Mouse (Mus musculus) hindbrain, embryonic 14.5 days (tissue): ENCODE measurements around the gene Zw10. TPM values are rescaled to one million over a fixed set of nuclear protein-coding genes. Genes with fewer than 3 reads are reported as not detected.

Experiments
- ATAC-seq: fragments of 200-750 bp; cut with Nextera tagmentation; 2 replicates; pipeline ENCODE4 v1.8.0; 2017; ENCODE audit warnings: moderate number of reproducible peaks, mild to moderate bottlenecking, moderate TSS enrichment, moderate library complexity; ENCODE audit not compliant: low FRiP score
- DNase-seq: peaks from one replicate; pipeline ENCODE4 v3.0.0-alpha.2; 2015; ENCODE audit warnings: low spot score
- H3K27ac ChIP-seq: fragments of 300-500 bp; sonication (generic); 2 replicates; pipeline ENCODE4 v1.5.1; 2014; ENCODE audit warnings: mild to moderate bottlenecking, moderate library complexity
- H3K27me3 ChIP-seq: fragments of 300-500 bp; sonication (generic); 2 replicates; pipeline ENCODE4 v1.6.1; 2014; ENCODE audit warnings: mild to moderate bottlenecking, low read length, mixed read lengths; ENCODE audit not compliant: control insufficient read depth, insufficient read depth
- H3K36me3 ChIP-seq: fragments of 300-500 bp; sonication (generic); replicated peaks from 2 replicates; pipeline ENCODE4 v1.6.1; 2014; ENCODE audit not compliant: control insufficient read depth, insufficient read depth
- H3K4me1 ChIP-seq: fragments of 300-500 bp; sonication (generic); replicated peaks from 2 replicates; pipeline ENCODE4 v1.6.1; 2014; ENCODE audit warnings: antibody characterized with exemption, low read length, mixed read lengths; ENCODE audit not compliant: control insufficient read depth, insufficient read depth
- H3K4me2 ChIP-seq: fragments of 300-500 bp; sonication (generic); replicated peaks from 2 replicates; pipeline ENCODE4 v1.6.1; 2014; ENCODE audit warnings: mild to moderate bottlenecking, moderate library complexity
- H3K4me3 ChIP-seq: fragments of 300-500 bp; sonication (generic); replicated peaks from 2 replicates; pipeline ENCODE4 v1.5.1; 2014; ENCODE audit warnings: mild to moderate bottlenecking, low read length
- H3K9ac ChIP-seq: fragments of 300-500 bp; sonication (generic); 2 replicates; pipeline ENCODE4 v1.6.1; 2014
- H3K9me3 ChIP-seq: fragments of 300-500 bp; sonication (generic); 2 replicates; pipeline ENCODE4 v1.6.1; 2016; ENCODE audit warnings: low read length; ENCODE audit not compliant: control insufficient read depth
- WGBS: fragments of 180-500 bp; shearing (Covaris S2); extraction: QIAGEN DNeasy Blood & Tissue Kit; methylation state at CpG from one replicate; pipeline ENCODE4 v1.1.7; 2014; 5-methylcytosine and 5-hydroxymethylcytosine counted together
- polyA plus RNA-seq: library from polyadenylated mRNA; unstranded; fragments of >200 nt; fragmentation: Nextera tagmentation; extraction: Ambion mirVana; gene quantifications from 2 replicates; pipeline ENCODE4 v1.2.1, GENCODE M21; 2014

Gene Zw10
- polyA plus RNA-seq, 1 experiment from 2014 or later, result 25.1 TPM

GRCm38 (mm10) chr9:49118271-49118825 is 62.9 kb downstream of the Zw10 start:
- ATAC-seq (no peak), DNase-seq (no peak)
- Histone ChIP-seq H3K9me3 (no peaks in the 10 kb centered on the region), H3K4me2 (no peak overlapping the region), H3K4me3 (no peak overlapping the region), H3K36me3 (no peaks in the 10 kb centered on the region), H3K27me3 (no peaks in the 10 kb centered on the region), H3K4me1 (no peaks in the 10 kb centered on the region), H3K9ac (no peak overlapping the region), H3K27ac (no peak overlapping the region)
- 39% methylated on average over 3 of the region's 3 CpGs for WGBS

GRCm38 (mm10) chr9:49119759-49120158 is 64.3 kb downstream of the Zw10 start:
- WGBS, result 78% methylated on average over 4 of the region's 4 CpGs
- ATAC-seq (no peak), DNase-seq (no peak)
- Histone ChIP-seq H3K27me3 (no peaks in the 10 kb centered on the region), H3K36me3 (no peaks in the 10 kb centered on the region), H3K4me3 (no peak overlapping the region), H3K9me3 (no peaks in the 10 kb centered on the region), H3K4me2 (no peak overlapping the region), H3K9ac (no peak overlapping the region), H3K27ac (no peak overlapping the region), H3K4me1 (no peaks in the 10 kb centered on the region)

DNA sequence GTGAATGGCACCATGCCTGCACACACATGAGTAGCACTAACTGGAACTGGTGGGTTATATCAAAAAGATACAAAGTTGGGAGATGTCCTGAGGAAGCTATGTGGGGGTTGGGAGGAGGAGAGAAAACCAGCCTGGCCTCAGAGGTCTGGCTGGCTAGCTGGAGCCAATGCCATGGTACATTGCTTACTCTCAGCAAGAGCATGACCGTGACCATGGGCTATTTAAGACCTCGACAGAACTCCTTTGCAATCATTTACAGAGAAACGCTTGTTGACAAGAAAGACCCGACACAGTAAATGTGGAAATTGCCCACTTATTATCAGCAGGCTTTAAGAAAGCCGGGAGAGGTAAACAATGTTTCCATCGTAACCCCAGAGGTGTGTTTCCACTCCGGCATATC is 70.3 kb downstream of the Zw10 start:
- H3K9me3 ChIP-seq, result no peaks in the 10 kb centered on the region
- WGBS, result 69% methylated on average over 7 of the region's 7 CpGs
- no peak overlapping the region for H3K4me2 ChIP-seq
- DNase-seq (no peak), ATAC-seq (no peak)
- no peak overlapping the region for H3K9ac ChIP-seq
- H3K27ac ChIP-seq, result no peak overlapping the region
- no peaks in the 10 kb centered on the region for H3K4me1 ChIP-seq
- H3K27me3 ChIP-seq, result no peaks in the 10 kb centered on the region
- H3K36me3 ChIP-seq, result no peaks in the 10 kb centered on the region
- no peak overlapping the region for H3K4me3 ChIP-seq

Other genes with a start within 250 kb of the Zw10 start
- 5.3 and 6.0 TPM in 2 replicates for gene Zbtb16, start 219.4 kb upstream of the Zw10 start, polyA plus RNA-seq
- gene Htr3a, start 144.5 kb upstream of the Zw10 start, polyA plus RNA-seq, result 1.1 and 1.9 TPM in 2 replicates
- gene Htr3b, start 90.6 kb upstream of the Zw10 start, polyA plus RNA-seq, result 0.13 and 0.14 TPM in 2 replicates
- 31.7 and 36.4 TPM in 2 replicates for gene Usp28, start 70.2 kb upstream of the Zw10 start, polyA plus RNA-seq
- 0.96 and 2.2 TPM in 2 replicates for gene Tmprss5, start 25.6 kb downstream of the Zw10 start, polyA plus RNA-seq
- not detected in 2 replicates for gene Gm4894, start 194.9 kb downstream of the Zw10 start, polyA plus RNA-seq